Mouse (Mus musculus) cerebellum, adult 18-20 months (tissue): ENCODE data around the gene Rtkn2.

Experiments
- DNase-seq, 2 experiments: peaks; one replicate each; pipeline ENCODE4 v3.0.0; 2021

The Rtkn2 gene

DNA sequence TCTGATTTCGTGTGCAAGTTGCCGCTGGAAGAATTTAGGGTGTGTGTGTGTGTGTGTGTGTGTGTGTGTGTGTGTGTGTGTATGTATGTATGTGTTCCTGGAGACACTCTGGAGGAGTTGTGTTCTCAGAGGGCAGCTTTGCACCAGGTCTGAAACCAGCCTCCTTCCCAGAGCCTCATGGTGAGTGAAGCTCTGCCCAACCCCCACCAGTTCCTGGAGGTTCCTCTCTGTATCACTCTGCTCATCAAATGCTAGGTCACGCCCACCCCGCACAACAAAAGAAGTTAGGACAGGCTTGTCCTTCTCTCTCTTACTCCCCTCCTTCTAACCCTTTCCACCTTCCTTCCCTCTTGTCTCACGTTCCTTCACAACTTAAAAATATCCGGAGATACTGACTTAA is 64.6 kb downstream of the Rtkn2 start:
- DNase-seq = no peak

GRCm38 (mm10) chr10:68044864-68045263 is 65.5 kb downstream of the Rtkn2 start:
- DNase-seq = no peak

DNA sequence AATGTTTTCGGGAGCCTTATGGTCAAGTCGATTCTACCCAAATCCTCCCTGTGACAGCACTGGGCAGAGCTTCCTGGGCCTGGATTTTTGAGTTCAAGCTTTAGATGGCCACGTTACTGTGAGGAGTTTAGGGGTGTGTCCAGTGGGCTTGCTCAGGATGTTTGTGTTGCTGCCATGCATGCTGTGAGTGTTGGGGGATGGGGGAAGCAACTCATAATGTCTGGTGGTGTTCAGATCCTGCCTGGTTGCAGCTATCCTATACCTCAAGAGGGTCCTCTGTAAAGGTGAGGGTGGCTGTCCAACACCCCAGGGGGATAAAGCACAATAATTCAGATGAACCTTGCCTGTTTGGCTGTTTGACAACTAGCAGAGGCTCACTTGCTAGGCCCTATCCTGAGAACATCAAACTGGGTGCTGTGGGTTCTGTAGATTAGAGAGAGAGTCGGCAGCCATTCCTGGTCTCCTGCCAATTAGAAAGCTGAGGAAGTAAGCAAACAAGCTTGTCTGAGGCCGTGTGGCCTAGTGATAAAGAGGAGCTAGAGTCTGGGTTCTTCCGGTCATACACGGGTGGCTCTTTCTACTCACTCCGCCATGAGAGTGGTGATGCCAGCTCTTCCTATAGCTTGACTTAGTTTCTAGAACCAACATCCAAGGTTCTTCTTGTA is 69.4 kb downstream of the Rtkn2 start:
- no peak for DNase-seq

- no peak for DNase-seq
Measured at GRCm38 (mm10) chr10:68050882-68051281, 71.5 kb downstream of the Rtkn2 start.

GRCm38 (mm10) chr10:68051316-68051933 is 72.1 kb downstream of the Rtkn2 start:
- no peak for DNase-seq

DNA sequence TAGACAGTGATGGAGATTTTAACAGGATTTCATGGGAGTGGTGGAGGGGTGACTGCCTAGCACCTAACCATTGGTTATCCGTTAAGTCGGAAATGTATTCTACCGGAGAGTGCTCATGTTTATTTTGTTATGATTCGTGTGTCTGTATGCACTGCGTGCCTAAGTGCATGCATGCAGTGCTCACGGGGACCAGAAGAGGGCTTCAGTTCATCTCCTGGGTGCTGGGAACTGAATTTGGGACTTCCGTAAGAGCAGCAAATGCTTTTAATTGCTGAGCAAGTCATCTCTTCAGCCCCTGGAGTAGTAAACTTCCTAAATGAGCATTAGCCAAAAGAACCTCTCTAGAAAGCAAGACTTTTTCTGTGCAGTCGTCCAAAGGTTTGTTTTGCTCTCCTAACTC is 72.9 kb downstream of the Rtkn2 start:
- no peak for DNase-seq

GRCm38 (mm10) chr10:68054131-68054530 is 74.8 kb downstream of the Rtkn2 start:
- DNase-seq = no peak

- DNase-seq = no peak
Measured at GRCm38 (mm10) chr10:68054706-68055105, 75.3 kb downstream of the Rtkn2 start.

- DNase-seq = no peak
Measured at GRCm38 (mm10) chr10:68057841-68058240, 78.5 kb downstream of the Rtkn2 start.

DNA sequence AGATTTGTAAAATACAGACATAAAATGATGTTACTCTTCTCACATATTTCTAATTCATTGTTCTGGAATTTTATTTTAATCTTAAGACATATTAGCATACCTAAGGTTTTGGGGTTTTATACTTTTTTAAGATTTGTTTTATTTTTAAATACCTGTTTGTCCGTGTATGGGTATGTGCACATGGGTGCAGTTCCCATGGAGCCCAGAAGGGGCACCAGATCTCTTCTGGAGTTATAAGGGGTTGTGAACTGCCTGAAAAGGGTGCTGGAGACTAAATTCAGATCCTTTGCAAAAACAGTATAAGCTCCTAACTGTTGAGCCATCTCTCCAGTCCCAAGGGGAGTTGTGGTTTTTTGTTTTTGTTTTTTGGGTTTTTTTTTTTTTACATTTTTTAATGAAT is 79.0 kb downstream of the Rtkn2 start:
- DNase-seq = no peak

DNA sequence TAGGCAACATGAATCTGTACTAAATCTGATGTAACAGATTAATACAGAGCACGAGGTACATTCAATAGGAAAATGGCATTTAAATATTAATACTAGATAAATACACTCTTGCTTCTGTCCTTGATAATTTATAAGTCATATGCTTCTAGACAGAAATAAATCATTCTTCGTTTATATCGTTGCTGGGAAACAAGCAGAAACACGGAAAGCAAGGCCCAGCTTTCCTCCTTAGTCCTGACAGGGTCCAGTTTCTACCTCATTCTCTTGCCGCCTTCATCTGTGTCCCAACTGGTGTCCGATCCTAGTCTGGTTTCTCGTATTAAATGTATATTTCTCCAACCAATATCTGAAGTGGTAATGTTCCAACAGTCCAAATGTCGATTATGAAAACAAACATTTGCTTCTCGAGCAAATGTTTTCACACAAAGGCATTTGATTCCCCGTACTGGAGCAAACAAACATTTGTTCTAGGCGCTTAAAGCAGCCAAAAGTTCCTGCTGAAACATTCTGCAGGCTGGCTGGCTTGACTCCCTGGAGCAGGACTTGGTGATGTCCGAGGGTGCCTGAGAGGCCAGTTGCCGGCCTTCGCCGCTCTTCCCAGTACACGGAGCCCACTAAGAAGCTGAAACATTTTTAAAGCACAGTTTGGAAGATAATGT is 81.3 kb downstream of the Rtkn2 start:
- DNase-seq = no peak

GRCm38 (mm10) chr10:68061249-68061615 is 81.9 kb downstream of the Rtkn2 start:
- no peak for DNase-seq

DNA sequence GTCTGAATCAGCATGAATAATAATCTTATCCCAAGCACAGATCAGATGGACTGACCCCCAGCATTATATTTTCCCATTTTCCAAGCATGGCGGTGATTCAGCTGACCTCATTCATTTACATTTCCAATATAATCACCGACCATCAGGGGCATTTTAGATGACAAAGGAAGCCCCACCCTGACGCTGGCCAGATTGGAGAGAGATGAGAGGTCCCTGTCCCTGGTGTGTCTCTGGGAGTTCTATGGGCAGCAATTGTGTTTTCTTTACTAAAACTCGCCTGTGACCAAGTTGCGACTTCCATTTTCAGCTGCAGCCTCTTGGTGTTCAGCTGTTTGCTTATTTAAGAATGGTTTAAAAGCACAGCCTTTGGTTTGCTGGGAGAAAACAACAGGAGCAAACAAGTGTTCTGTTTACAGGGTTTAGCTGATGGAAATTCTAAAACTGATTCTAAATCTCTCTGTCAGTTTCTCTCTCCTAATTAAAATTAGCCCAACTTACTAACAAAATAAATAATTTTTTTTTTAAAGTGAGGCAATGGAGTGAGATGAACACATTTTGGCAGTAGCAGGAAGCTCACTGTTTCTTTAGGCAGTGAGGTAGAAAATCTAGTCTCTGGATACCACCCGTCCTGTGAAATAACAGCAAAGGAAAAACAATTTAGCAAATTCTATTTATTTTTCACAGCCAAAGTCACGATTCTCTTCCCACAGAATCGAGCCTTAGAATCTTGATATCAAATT is 84.6 kb downstream of the Rtkn2 start:
- DNase-seq = no peak

DNA sequence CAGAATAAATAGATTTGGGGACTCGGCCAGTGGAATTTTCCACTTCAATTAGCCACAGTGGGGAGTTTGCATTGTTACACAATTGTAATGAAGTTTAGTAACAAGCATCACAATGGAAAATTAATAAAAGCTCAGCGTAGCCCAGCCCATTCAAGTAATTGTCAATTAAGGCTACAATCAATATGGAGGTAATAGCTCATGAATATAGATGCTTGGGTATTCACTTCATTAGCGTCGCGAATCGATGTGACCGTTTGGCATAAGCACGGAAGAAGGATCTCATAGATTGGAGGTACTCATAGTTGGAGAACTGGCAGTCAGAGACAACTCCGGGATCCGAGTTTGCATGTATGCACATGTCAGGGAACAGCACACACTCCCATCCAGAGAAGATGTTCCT is 85.2 kb downstream of the Rtkn2 start:
- DNase-seq = no peak

DNA sequence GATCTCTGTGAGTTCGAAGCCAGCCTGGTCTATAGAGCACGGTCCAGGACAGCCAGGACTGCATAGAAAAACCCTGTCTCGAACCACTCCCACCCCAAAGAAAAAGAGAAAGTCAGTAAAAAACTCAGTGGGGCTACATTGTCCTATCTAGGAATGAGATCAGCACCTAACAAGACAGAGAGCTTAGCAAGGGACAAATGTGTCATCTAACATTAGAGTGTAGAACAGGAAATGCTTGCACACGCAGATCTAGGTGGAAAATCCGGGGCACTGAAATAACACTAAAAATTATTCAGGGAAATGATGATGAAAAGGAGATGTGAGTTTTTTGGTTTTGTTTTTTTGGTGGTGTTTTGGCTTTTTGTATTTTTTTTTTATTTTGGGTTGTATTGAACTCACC is 86.8 kb downstream of the Rtkn2 start:
- DNase-seq = no peak

GRCm38 (mm10) chr10:68067961-68068360 is 88.6 kb downstream of the Rtkn2 start:
- no peak for DNase-seq

- DNase-seq = no peak
Measured at GRCm38 (mm10) chr10:68068426-68068825, 89.1 kb downstream of the Rtkn2 start.

GRCm38 (mm10) chr10:68071041-68071440 is 91.7 kb downstream of the Rtkn2 start:
- no peak for DNase-seq

- no peak for DNase-seq
Measured at GRCm38 (mm10) chr10:68072626-68073025, 93.3 kb downstream of the Rtkn2 start.

DNA sequence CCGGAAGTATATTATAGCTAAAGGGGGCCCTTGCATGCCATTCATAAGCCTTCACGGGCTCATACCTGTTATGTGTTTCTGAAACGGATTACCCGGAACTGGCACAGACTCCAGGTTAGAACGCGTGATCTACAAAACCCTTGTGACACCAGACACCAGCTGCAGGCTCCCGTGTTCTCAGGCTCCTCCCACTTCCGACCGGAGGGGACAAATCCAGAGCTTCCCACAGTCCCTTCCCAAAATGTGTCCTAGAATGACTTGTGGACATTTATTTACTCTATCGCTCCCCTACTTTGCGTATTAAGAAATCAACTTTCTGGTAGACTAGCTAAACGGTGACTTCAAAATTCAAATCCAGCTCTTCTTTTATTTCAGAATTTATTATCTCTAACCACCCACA is 94.9 kb downstream of the Rtkn2 start:
- no peak for DNase-seq

GRCm38 (mm10) chr10:68075181-68075580 is 95.8 kb downstream of the Rtkn2 start:
- DNase-seq = no peak

GRCm38 (mm10) chr10:68078708-68079107 is 99.3 kb downstream of the Rtkn2 start:
- DNase-seq = no peak

GRCm38 (mm10) chr10:68079910-68080670 is 100.7 kb downstream of the Rtkn2 start:
- no peak for DNase-seq
